Mouse (Mus musculus) megakaryocyte, embryonic 14.5 days (primary cell): ENCODE data around the gene Abhd4.

Experiments used
- FLI1 ChIP-seq: IDR thresholded peaks from 2 replicates; pipeline ENCODE4 v1.6.1; 2012; ENCODE audit warnings: low read length, inconsistent platforms, mixed read lengths
- GATA1 ChIP-seq: IDR thresholded peaks from 3 replicates; pipeline ENCODE4 v1.6.1; 2012; ENCODE audit warnings: mixed read lengths, low read length, inconsistent platforms, borderline replicate concordance

- no peak for TF ChIP-seq GATA1
- TF ChIP-seq FLI1, result no peak
Observed at GRCm38 (mm10) chr14:54206309-54206708, 47.7 kb upstream of the Abhd4 start.
